Mouse (Mus musculus) G1E (cell line): ENCODE results near the gene Necab2. TPM values are rescaled to one million over a fixed set of nuclear protein-coding genes. Genes with fewer than 3 reads are reported as not detected.

Source experiments
- ATAC-seq: 2 replicates; pipeline ENCODE4 v1.8.0; 2016; ENCODE audit warnings: mild to moderate bottlenecking; ENCODE audit not compliant: insufficient number of reproducible peaks, poor library complexity, low FRiP score, severe bottlenecking; ENCODE audit errors: extremely low read depth
- DNase-seq: peaks from one replicate; pipeline ENCODE4 v3.0.0; 2012; ENCODE audit warnings: low spot score
- H3K27me3 ChIP-seq: 2 replicates; pipeline ENCODE4 v1.6.1; 2012; ENCODE audit warnings: mild to moderate bottlenecking, low read length, inconsistent platforms; ENCODE audit not compliant: insufficient read depth
- H3K36me3 ChIP-seq: replicated peaks from 2 replicates; pipeline ENCODE3; 2012; ENCODE audit warnings: mild to moderate bottlenecking, inconsistent platforms
- H3K4me1 ChIP-seq: 2 replicates; pipeline ENCODE4 v1.6.1; 2012; ENCODE audit warnings: low read depth, low read length, inconsistent platforms, mixed read lengths; ENCODE audit not compliant: insufficient read depth
- H3K4me3 ChIP-seq: 2 replicates; pipeline ENCODE4 v1.5.1; 2012; ENCODE audit warnings: low read depth, mild to moderate bottlenecking, inconsistent platforms, low read length, moderate library complexity, mixed read lengths
- H3K9me3 ChIP-seq: replicated peaks from 2 replicates; pipeline ENCODE4 v1.6.1; 2012; ENCODE audit warnings: inconsistent platforms
- CTCF ChIP-seq: IDR thresholded peaks from 2 replicates; pipeline ENCODE4 v1.5.1; 2012; ENCODE audit warnings: low read depth, low read length, inconsistent platforms, mixed read lengths
- GATA1 ChIP-seq: IDR thresholded peaks from 2 replicates; pipeline ENCODE4 v1.6.1; 2012; ENCODE audit warnings: borderline replicate concordance, low read length, inconsistent platforms, mixed read lengths
- GATA2 ChIP-seq: IDR thresholded peaks from 2 replicates; pipeline ENCODE4 v1.6.1; 2012; ENCODE audit warnings: low read depth, low read length, inconsistent platforms, borderline replicate concordance
- POLR2AphosphoS5 ChIP-seq: IDR thresholded peaks from 2 replicates; pipeline ENCODE4 v1.6.1; 2012; ENCODE audit warnings: low read depth, low read length, inconsistent platforms; ENCODE audit not compliant: insufficient replicate concordance
- TAL1 ChIP-seq: conservative IDR thresholded peaks from 2 replicates; pipeline ENCODE4 v1.6.1; 2012; ENCODE audit warnings: low read depth, low read length, inconsistent platforms, mixed read lengths
- polyA plus RNA-seq: library from polyadenylated mRNA; stranded (reverse); fragments of >175 nt; gene quantifications from 2 replicates; pipeline ENCODE4 v1.2.3, GENCODE M21; 2012
- total RNA-seq, 2 experiments: library from RNA; stranded (forward) in 1 of 2; stranded (reverse) in 1 of 2; fragments of 200-1000 nt in 1 of 2; fragments of >200 nt in 1 of 2; fragmentation: Nextera tagmentation in 1 of 2; gene quantifications; 2 replicates each; pipeline ENCODE4 v1.2.3; 2014 to 2017

Necab2 gene
- total and polyA plus RNA-seq, 3 experiments = not detected

DNA sequence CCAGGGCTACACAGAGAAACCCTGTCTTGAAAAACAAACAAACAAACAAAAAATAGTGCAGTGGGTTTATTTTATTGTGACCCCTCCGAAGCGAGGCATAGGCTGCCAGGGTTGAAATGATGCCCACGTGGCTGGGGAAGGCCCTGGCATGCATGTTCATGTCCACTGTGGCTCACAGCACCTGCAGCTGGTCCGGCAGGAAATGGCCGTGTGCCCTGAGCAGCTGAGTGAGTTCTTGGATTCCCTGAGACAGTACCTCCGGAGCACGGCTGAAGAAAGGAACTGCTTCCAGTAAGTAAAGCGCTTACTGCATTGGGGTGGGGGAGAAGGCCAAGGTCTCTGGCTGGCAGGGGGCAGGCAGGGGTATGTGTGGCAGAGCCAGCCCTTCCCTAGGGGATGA, 21.6 kb downstream of the Necab2 start:
- H3K4me1 ChIP-seq = no peaks in the 10 kb centered on the region
- peaks cover 17% of the 10 kb centered on the region; the same call in 1 of the 2 replicates for H3K27me3 ChIP-seq
- no peaks in the 10 kb centered on the region for H3K36me3 ChIP-seq
- DNase-seq (no peak), ATAC-seq (no peak)
- H3K4me3 ChIP-seq = no peak overlapping the region
- TF ChIP-seq GATA1 = no peak
- no peak for TF ChIP-seq TAL1
- no peak for TF ChIP-seq POLR2AphosphoS5
- TF ChIP-seq CTCF = no peak
- no peak for TF ChIP-seq GATA2
- no peaks in the 10 kb centered on the region for H3K9me3 ChIP-seq

DNA sequence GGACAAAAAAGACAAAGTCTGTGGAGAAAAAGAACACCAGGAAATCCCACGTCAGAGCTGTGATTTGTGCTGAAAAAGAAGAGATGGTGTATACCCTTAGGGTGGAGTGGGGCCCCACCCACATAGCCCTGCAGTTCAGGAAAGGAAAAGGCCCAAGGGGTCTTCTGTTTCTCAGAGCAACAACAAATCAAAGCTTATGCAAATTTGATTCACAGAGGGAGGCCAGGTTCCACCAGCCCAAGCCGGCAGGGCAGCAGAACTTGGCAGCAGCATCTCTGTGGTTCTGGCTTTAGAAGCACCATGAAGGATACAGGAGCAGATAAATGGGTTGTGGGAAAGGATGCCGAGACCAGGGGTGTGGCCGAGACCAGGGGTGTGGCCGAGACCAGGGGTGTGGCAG, 32.2 kb downstream of the Necab2 start:
- H3K9me3 ChIP-seq = no peaks in the 10 kb centered on the region
- H3K4me3 ChIP-seq = no peak overlapping the region
- H3K27me3 ChIP-seq = peaks cover 36% of the 10 kb centered on the region
- no peaks in the 10 kb centered on the region for H3K36me3 ChIP-seq
- H3K4me1 ChIP-seq = no peaks in the 10 kb centered on the region
- TF ChIP-seq POLR2AphosphoS5 (no peak), GATA2 (no peak), TAL1 (no peak), GATA1 (no peak), CTCF (no peak)
- DNase-seq (no peak), ATAC-seq (no peak)

DNA sequence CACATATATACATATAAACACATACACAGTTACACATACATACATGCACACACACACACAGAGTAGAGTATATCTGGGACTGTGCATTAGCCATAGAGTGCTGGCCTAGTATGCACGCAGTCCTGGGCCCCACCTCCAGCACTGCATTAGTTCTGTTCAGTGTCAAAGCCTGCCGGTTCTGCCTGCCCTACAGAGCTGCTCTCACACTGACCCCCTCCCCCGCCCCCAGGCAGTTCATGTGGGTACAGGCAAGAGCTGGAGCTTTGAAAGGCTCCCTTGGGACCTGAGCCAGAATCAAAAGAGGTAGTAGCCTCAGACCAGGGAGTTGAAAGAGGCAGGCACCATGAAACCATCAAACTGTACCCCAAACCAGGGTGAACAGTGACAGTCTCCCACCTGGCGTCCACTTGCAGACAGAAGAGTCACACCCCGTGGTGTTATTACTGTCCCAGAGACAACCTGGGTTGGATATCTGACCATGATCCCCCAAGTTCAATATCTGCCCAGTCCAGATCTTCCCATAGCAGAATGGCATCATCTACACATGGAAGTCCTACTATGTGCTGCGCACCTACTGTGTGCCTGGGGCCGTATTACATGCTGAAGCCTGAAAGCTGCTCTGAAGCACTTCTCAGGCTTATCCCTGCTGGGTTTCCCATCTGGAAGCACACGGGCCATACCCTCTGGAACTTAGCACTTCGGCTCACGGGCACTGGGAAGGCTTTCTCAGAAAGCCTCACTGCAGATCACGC, 37.8 kb downstream of the Necab2 start:
- H3K4me1 ChIP-seq = no peaks in the 10 kb centered on the region
- TF ChIP-seq TAL1 (no peak), GATA1 (no peak), POLR2AphosphoS5 (no peak), GATA2 (no peak), CTCF (no peak)
- ATAC-seq (no peak), DNase-seq (no peak)
- H3K27me3 ChIP-seq = peaks cover 25% of the 10 kb centered on the region
- H3K36me3 ChIP-seq = no peaks in the 10 kb centered on the region
- H3K4me3 ChIP-seq = no peak overlapping the region
- no peaks in the 10 kb centered on the region for H3K9me3 ChIP-seq

DNA sequence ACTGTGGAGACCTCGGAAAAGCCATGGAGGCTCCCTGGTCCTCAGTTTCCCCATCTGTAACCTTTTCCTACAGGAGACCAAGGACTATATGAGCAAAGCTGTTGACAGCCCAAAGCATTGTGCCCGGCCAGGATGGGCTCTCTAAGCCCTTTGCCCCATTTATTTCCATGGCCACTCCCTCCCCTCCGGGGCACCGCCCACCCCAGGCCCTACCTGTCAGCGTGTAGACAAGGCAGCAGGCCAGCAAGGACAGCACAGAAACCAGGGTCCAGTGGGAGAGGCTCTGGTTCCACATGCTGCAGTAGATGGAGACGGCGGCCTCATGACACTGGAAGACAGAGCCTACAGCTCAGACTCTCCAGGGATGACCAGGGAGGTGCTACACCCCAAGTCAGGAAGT, 40.6 kb downstream of the Necab2 start:
- DNase-seq (no peak), ATAC-seq (no peak)
- H3K4me3 ChIP-seq = no peak overlapping the region
- TF ChIP-seq GATA2 (no peak), GATA1 (no peak), TAL1 (no peak), POLR2AphosphoS5 (no peak), CTCF (no peak)
- peaks cover 20% of the 10 kb centered on the region for H3K27me3 ChIP-seq
- H3K9me3 ChIP-seq = no peaks in the 10 kb centered on the region
- no peaks in the 10 kb centered on the region for H3K36me3 ChIP-seq
- no peaks in the 10 kb centered on the region for H3K4me1 ChIP-seq

DNA sequence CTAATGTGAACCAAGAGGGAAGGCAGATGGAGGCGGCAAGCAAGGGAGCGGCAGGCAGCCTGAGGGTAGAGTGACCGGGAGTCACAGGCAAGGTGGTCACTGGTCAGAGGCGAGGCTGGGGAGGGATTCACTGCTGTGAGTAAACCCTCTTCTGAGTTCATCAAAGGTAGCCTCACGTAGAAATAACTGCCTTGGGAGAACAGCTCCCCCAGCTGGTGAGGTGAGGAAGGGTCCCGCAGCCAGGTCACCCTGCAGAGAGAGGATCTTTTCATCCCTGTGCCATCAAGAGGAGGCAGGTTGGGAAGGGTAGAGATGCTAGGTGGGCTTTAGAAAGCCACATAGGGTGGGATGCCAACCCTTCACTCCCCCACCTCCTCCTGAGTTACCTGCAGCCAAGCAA, 50.3 kb downstream of the Necab2 start:
- ATAC-seq (no peak), DNase-seq (no peak)
- Histone ChIP-seq H3K9me3 (no peaks in the 10 kb centered on the region), H3K4me3 (no peak overlapping the region), H3K4me1 (peaks cover 3% of the 10 kb centered on the region; the same call in 1 of the 2 replicates), H3K27me3 (peaks cover 49% of the 10 kb centered on the region), H3K36me3 (no peaks in the 10 kb centered on the region)
- TF ChIP-seq CTCF (peak; percentile 54), GATA1 (no peak)

DNA sequence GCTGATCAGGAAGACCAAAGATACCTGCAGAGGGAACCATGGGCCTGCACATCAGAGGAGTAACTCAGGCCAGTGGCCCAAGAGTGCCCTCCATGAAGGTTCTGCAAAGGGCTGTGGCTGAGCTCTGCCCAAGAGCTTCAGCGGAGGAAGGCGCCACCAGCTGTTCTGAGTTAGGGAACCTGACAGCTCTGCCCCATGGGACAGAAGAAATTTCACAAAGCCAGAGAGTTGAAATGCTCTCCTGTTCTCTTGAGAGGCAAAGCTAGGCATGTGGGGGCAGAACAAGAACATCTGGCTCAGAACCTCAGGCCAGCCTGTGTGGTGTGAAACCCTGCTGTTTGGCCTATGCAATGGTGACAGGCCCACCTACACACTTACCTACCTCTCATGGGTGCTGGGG, 53.3 kb downstream of the Necab2 start:
- TF ChIP-seq POLR2AphosphoS5 = no peak
- Histone ChIP-seq H3K9me3 (no peaks in the 10 kb centered on the region), H3K27me3 (peaks cover 38% of the 10 kb centered on the region), H3K36me3 (peaks cover 8% of the 10 kb centered on the region), H3K4me3 (no peak overlapping the region), H3K4me1 (peaks cover 16% of the 10 kb centered on the region; the same call in 1 of the 2 replicates)
- ATAC-seq = no peak
- no peak for DNase-seq

DNA sequence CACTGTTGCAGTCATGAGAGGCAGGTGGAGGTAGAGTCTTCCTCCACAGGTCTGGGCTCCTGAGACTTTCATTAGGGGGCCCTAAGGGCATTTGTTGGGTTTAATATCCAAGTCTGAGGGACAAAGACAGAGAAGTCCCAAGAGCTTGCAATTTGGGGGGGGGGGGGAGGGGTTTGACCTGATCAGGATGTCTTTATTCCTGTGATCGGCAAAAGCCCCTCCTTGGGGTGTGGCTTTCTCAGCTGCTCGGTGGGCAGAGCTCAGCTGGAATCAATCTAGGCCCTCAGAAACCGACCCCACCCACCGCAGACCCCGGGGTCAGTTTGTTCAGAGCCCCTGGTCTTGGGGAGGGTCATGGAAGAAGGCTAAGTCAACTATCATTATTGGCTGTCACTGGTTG, 55.1 kb downstream of the Necab2 start, which contains the start of gene Slc38a8:
Slc38a8 (minus strand) TSS at position 101 of the 400 bp plus-strand sequence.
- ATAC-seq (no peak), DNase-seq (no peak)
- Histone ChIP-seq H3K4me3 (no peak within 1 kb of the TSS), H3K9me3 (no peaks in the 10 kb centered on the region), H3K36me3 (peaks cover 26% of the 10 kb centered on the region), H3K4me1 (peaks cover 29% of the 10 kb centered on the region), H3K27me3 (peaks cover 30% of the 10 kb centered on the region)
- no peak for TF ChIP-seq GATA2
- no peak for TF ChIP-seq POLR2AphosphoS5
- TF ChIP-seq CTCF = no peak
- no peak for TF ChIP-seq TAL1
- no peak for TF ChIP-seq GATA1
